ENCODE assay signal across 11 mouse cellular contexts in the genomic region with DNA sequence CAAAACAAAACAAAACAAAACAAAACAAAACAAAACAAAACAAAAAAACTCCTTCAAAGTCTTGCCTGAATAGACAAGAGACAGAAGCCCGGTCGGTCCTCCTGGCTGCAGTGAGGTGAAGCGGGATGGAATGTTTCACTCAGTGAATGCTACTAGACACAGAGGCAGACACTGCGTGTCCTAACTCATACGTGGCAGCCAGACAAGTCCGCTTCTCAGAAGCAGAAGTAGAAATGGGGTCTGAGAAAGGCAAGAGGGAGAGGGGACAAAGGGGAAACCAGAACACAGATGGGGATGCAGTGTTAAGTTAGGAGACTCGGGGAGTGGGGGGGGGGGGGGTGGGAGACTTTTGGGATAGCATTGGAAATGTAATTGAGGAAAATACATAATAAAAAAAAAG.
"Had no signal": no experiment of that assay in that cellular context is flagged by ENCODE, and none has a peak within 500 bp of the region (broad histone marks: within the 10 kb centered on the region; RNA-seq: fewer than 3 reads in every experiment).

No protein-coding gene starts in this region.

- ATAC-seq: intestine, postnatal 0 days; midbrain, embryonic 15.5 days had no signal

- DNase-seq: kidney, adult 8-10 months; kidney, postnatal 25 days; lung, postnatal 14 days; right cerebral cortex, adult 18-20 months had no signal

- H3K4me3 ChIP-seq: limb, embryonic 10.5 days; lung, embryonic 15.5 days; megakaryocyte, embryonic 14.5 days; midbrain, embryonic 15.5 days had no signal

- H3K4me2 ChIP-seq: liver, embryonic 11.5 days; lung, embryonic 15.5 days; midbrain, embryonic 11.5 days; midbrain, embryonic 15.5 days had no signal

- H3K36me3 ChIP-seq: limb, embryonic 10.5 days; lung, embryonic 15.5 days; midbrain, embryonic 15.5 days had no signal

- H3K27me3 ChIP-seq: lung, embryonic 15.5 days; midbrain, embryonic 15.5 days had no signal

- H3K27ac ChIP-seq: lung, embryonic 15.5 days; midbrain, embryonic 15.5 days had no signal

- H3K9ac ChIP-seq: lung, embryonic 15.5 days; midbrain, embryonic 15.5 days had no signal

- H3K9me3 ChIP-seq: limb, embryonic 10.5 days; lung, embryonic 15.5 days; megakaryocyte, embryonic 14.5 days; midbrain, embryonic 15.5 days had no signal
